Mouse (Mus musculus) brain, embryonic 14.5 days (tissue): ENCODE measurements around the gene Polr3gl.
A peak's percentile ranks its signal among the peaks of the same experiment; 100 is the strongest.

Experiments used
- CTCF ChIP-seq: fragments of 200-500 bp; IDR thresholded peaks from 2 replicates; pipeline ENCODE4 v1.5.1; 2012; ENCODE audit warnings: inconsistent platforms, mild to moderate bottlenecking, moderate library complexity, borderline replicate concordance; ENCODE audit not compliant: insufficient read depth, insufficient read length; ENCODE audit errors: extremely low read depth
- POLR2A ChIP-seq: fragments of 200-500 bp; IDR thresholded peaks from 2 replicates; pipeline ENCODE4 v1.6.1; 2012; ENCODE audit warnings: mild to moderate bottlenecking, inconsistent platforms, borderline replicate concordance; ENCODE audit not compliant: poor library complexity, insufficient read depth, insufficient read length, severe bottlenecking; ENCODE audit errors: extremely low read depth

DNA sequence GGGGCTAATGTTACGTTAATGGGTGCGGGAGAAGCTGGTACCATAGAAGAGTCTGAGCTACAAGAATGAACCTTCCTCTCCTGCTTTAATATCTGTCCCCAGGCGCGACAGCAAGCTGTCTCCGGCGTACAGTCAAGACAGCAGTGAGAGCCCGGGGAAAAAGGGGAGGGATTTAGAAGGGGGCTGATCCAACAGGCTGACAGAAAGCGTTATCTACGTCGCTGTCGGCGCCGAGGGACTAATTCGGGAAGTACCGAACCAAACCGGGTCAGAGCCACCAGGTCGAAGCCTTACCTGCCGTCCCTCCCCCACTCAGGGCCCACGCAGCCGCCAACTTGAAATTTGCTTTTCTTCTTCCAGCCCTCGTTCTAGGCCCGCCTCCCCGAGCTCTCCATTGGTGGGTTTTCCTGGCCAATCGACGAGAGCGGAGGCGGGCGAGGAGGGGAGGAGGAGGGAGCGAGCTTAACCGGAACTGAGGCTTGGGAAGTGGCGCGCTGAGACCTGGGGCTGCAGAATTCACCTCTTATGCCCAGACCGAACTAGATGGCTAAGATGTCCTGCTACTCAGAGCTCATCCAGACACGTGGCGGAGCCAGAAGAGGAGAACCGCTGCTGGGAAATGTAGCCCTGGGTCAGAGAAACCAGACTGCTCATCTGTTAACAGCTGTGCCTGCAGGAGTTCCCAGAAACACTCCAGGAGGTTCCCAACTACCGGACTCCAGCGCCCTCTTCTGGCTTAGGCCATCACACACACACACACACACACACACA lies at the start of gene Polr3gl:
- peak; percentile 15; the same call in 1 of the 2 replicates for TF ChIP-seq CTCF
- no peak; the same call in 1 of the 2 replicates for TF ChIP-seq POLR2A
